Mouse (Mus musculus) retina, embryonic 14.5 days (tissue): ENCODE results near the gene Cfap44.
A peak's percentile ranks its signal among the peaks of the same experiment; 100 is the strongest.

ENCODE experiments used
- DNase-seq: peaks from one replicate; pipeline ENCODE4 v3.0.0-alpha.2; 2015; ENCODE audit warnings: low spot score

Cfap44 gene

GRCm38 (mm10) chr16:44394577-44395243 is at the start of gene Cfap44:
TSS of gene Cfap44 (plus strand) at chr16:44394796.
- DNase-seq: peak; percentile 95

GRCm38 (mm10) chr16:44347071-44347901 is 47.3 kb upstream of the Cfap44 start, which contains the start of gene Spice1:
TSS of gene Spice1 (plus strand) at chr16:44347121.
- DNase-seq: peak; percentile 95

- no peak for DNase-seq
Measured at GRCm38 (mm10) chr16:44349801-44350397, 44.7 kb upstream of the Cfap44 start.

- DNase-seq: no peak
Measured at GRCm38 (mm10) chr16:44356291-44356690, 38.3 kb upstream of the Cfap44 start.

- DNase-seq: no peak
Measured at GRCm38 (mm10) chr16:44357571-44358268, 36.9 kb upstream of the Cfap44 start.

GRCm38 (mm10) chr16:44361921-44362890 is 32.4 kb upstream of the Cfap44 start:
- DNase-seq: peak; percentile 65

- no peak for DNase-seq
Measured at GRCm38 (mm10) chr16:44365522-44365921, 29.1 kb upstream of the Cfap44 start.

GRCm38 (mm10) chr16:44375459-44375858 is 19.1 kb upstream of the Cfap44 start:
- DNase-seq: no peak

GRCm38 (mm10) chr16:44380006-44380405 is 14.6 kb upstream of the Cfap44 start:
- DNase-seq: no peak

GRCm38 (mm10) chr16:44381578-44381977 is 13.0 kb upstream of the Cfap44 start:
- DNase-seq: peak; percentile 7

GRCm38 (mm10) chr16:44383549-44383948 is 11.0 kb upstream of the Cfap44 start:
- no peak for DNase-seq

GRCm38 (mm10) chr16:44384251-44384650 is 10.3 kb upstream of the Cfap44 start:
- DNase-seq: no peak

GRCm38 (mm10) chr16:44391877-44392548 is 2.6 kb upstream of the Cfap44 start:
- DNase-seq: peak; percentile 78

GRCm38 (mm10) chr16:44404933-44405332 is 10.3 kb downstream of the Cfap44 start:
- no peak for DNase-seq

GRCm38 (mm10) chr16:44407211-44407610 is 12.6 kb downstream of the Cfap44 start:
- no peak for DNase-seq

- DNase-seq: no peak
Measured at GRCm38 (mm10) chr16:44408290-44408689, 13.7 kb downstream of the Cfap44 start.

GRCm38 (mm10) chr16:44410176-44410575 is 15.6 kb downstream of the Cfap44 start:
- DNase-seq: peak; percentile 49

- no peak for DNase-seq
Measured at GRCm38 (mm10) chr16:44417596-44417995, 23.0 kb downstream of the Cfap44 start.

- no peak for DNase-seq
Measured at GRCm38 (mm10) chr16:44421735-44422134, 27.1 kb downstream of the Cfap44 start.

- no peak for DNase-seq
Measured at GRCm38 (mm10) chr16:44423499-44423898, 28.9 kb downstream of the Cfap44 start.
